Mouse (Mus musculus) embryonic facial prominence, embryonic 14.5 days (tissue): ENCODE data around the gene Dand5. TPM values are rescaled to one million over a fixed set of nuclear protein-coding genes. Genes with fewer than 3 reads are reported as not detected.

Experiments
- ATAC-seq: fragments of 200-750 bp; cut with Nextera tagmentation; 2 replicates; pipeline ENCODE4 v1.8.0; 2017; ENCODE audit warnings: low read depth, moderate number of reproducible peaks, moderate TSS enrichment
- DNase-seq: peaks from one replicate; pipeline ENCODE4 v3.0.0-alpha.2; 2015; ENCODE audit warnings: low spot score
- H3K27ac ChIP-seq: fragments of 300-500 bp; sonication (generic); replicated peaks from 2 replicates; pipeline ENCODE4 v1.5.1; 2014; ENCODE audit warnings: low read depth, mild to moderate bottlenecking, low read length, moderate library complexity
- H3K27me3 ChIP-seq: fragments of 300-500 bp; sonication (generic); replicated peaks from 2 replicates; pipeline ENCODE4 v1.6.1; 2014; ENCODE audit warnings: low read length; ENCODE audit not compliant: control insufficient read depth, insufficient read depth
- H3K36me3 ChIP-seq: fragments of 300-500 bp; sonication (generic); 2 replicates; pipeline ENCODE4 v1.6.1; 2014; ENCODE audit warnings: low read length, mixed read lengths; ENCODE audit not compliant: control insufficient read depth, insufficient read depth
- H3K4me1 ChIP-seq: fragments of 300-500 bp; sonication (generic); 2 replicates; pipeline ENCODE4 v1.6.1; 2014; ENCODE audit warnings: antibody characterized with exemption, low read length; ENCODE audit not compliant: control insufficient read depth, insufficient read depth
- H3K4me2 ChIP-seq: fragments of 300-500 bp; sonication (generic); 2 replicates; pipeline ENCODE4 v1.6.1; 2014; ENCODE audit warnings: low read depth, mild to moderate bottlenecking, low read length, moderate library complexity, mixed read lengths
- H3K4me3 ChIP-seq: fragments of 300-500 bp; sonication (generic); 2 replicates; pipeline ENCODE4 v1.5.1; 2014; ENCODE audit warnings: low read depth, mild to moderate bottlenecking, low read length
- H3K9ac ChIP-seq: fragments of 300-500 bp; sonication (generic); 2 replicates; pipeline ENCODE4 v1.6.1; 2014; ENCODE audit warnings: low read depth, mild to moderate bottlenecking, low read length, moderate library complexity, mixed read lengths
- H3K9me3 ChIP-seq: fragments of 300-500 bp; sonication (generic); 2 replicates; pipeline ENCODE4 v1.6.1; 2016; ENCODE audit warnings: low read length; ENCODE audit not compliant: control insufficient read depth
- WGBS: fragments of 180-500 bp; shearing (Covaris S2); extraction: QIAGEN DNeasy Blood & Tissue Kit; methylation state at CpG from one replicate; pipeline ENCODE4 v1.1.7; 2014; 5-methylcytosine and 5-hydroxymethylcytosine counted together
- polyA plus RNA-seq: library from polyadenylated mRNA; unstranded; fragments of >200 nt; fragmentation: Nextera tagmentation; extraction: Ambion mirVana; gene quantifications from 2 replicates; pipeline ENCODE4 v1.2.1, GENCODE M21; 2014

The Dand5 gene
- polyA plus RNA-seq, 1 experiment from 2014 or later, result 5.8 TPM

GRCm38 (mm10) chr8:84789345-84789744 lies 33.3 kb downstream of the Dand5 start:
- 51% methylated on average over 5 of the region's 5 CpGs for WGBS
- no peaks in the 10 kb centered on the region for H3K9me3 ChIP-seq

GRCm38 (mm10) chr8:84788896-84789295 lies 33.7 kb downstream of the Dand5 start:
- Histone ChIP-seq H3K9me3 (no peaks in the 10 kb centered on the region), H3K4me2 (peak overlapping the region; percentile 30), H3K36me3 (peaks cover 8% of the 10 kb centered on the region; the same call in 1 of the 2 replicates), H3K27ac (peak overlapping the region; percentile 65), H3K9ac (0 out of 2 replicates have a peak overlapping the region, but pooled peaks have one; percentile 17), H3K27me3 (peaks cover 49% of the 10 kb centered on the region), H3K4me1 (peaks cover 75% of the 10 kb centered on the region), H3K4me3 (0 out of 2 replicates have a peak overlapping the region, but pooled peaks have one; percentile 2)
- peak; percentile 92 for DNase-seq
- ATAC-seq, result peak; percentile 26; the same call in 1 of the 2 replicates
- 4% methylated on average over 11 of the region's 11 CpGs for WGBS

More at GRCm38 (mm10) chr8:84789345-84789744, 33.3 kb downstream of the Dand5 start:
- DNase-seq (no peak), ATAC-seq (no peak)
- peaks cover 75% of the 10 kb centered on the region for H3K4me1 ChIP-seq
- H3K9ac ChIP-seq, result 0 out of 2 replicates have a peak overlapping the region, but pooled peaks have one; percentile 17
- H3K27me3 ChIP-seq, result peaks cover 45% of the 10 kb centered on the region
- H3K4me2 ChIP-seq, result peak overlapping the region; percentile 30
- H3K36me3 ChIP-seq, result peaks cover 8% of the 10 kb centered on the region; the same call in 1 of the 2 replicates
- no peak overlapping the region for H3K4me3 ChIP-seq
- H3K27ac ChIP-seq, result peak overlapping the region; percentile 65

- Histone ChIP-seq H3K9me3 (no peaks in the 10 kb centered on the region), H3K4me3 (no peak overlapping the region), H3K4me1 (peaks cover 80% of the 10 kb centered on the region), H3K9ac (no peak overlapping the region), H3K27ac (no peak overlapping the region), H3K36me3 (0 out of 2 replicates have a peak, but pooled peaks cover 8% of the 10 kb centered on the region), H3K4me2 (no peak overlapping the region), H3K27me3 (peaks cover 56% of the 10 kb centered on the region)
- WGBS, result 42% methylated on average over 14 of the region's 14 CpGs
- no peak for DNase-seq
- ATAC-seq, result no peak
These were observed 34.9 kb downstream of the Dand5 start for GRCm38 (mm10) chr8:84787523-84788302.

- DNase-seq (no peak), ATAC-seq (no peak)
- Histone ChIP-seq H3K27me3 (peaks cover 56% of the 10 kb centered on the region), H3K9ac (0 out of 2 replicates have a peak overlapping the region, but pooled peaks have one; percentile 17), H3K4me1 (peaks cover 88% of the 10 kb centered on the region), H3K4me3 (no peak overlapping the region), H3K27ac (no peak overlapping the region), H3K9me3 (no peaks in the 10 kb centered on the region), H3K36me3 (0 out of 2 replicates have a peak, but pooled peaks cover 3% of the 10 kb centered on the region), H3K4me2 (peak overlapping the region; percentile 44)
- WGBS, result 25% methylated on average over 11 of the region's 11 CpGs
These were observed 35.7 kb downstream of the Dand5 start for GRCm38 (mm10) chr8:84786801-84787467.

GRCm38 (mm10) chr8:84785756-84786677 lies 36.6 kb downstream of the Dand5 start:
- H3K9ac ChIP-seq, result peak overlapping the region; percentile 17; the same call in 1 of the 2 replicates
- DNase-seq, result peak; percentile 51
- no peak overlapping the region; the same call in 1 of the 2 replicates for H3K27ac ChIP-seq

GRCm38 (mm10) chr8:84785506-84785755 lies 37.2 kb downstream of the Dand5 start:
- no peak for ATAC-seq
- Histone ChIP-seq H3K27me3 (peaks cover 64% of the 10 kb centered on the region), H3K27ac (no peak overlapping the region), H3K4me2 (peak overlapping the region; percentile 44; the same call in 1 of the 2 replicates), H3K4me1 (peaks cover 95% of the 10 kb centered on the region), H3K9ac (no peak overlapping the region), H3K4me3 (peak overlapping the region; percentile 26; the same call in 1 of the 2 replicates), H3K36me3 (no peaks in the 10 kb centered on the region), H3K9me3 (no peaks in the 10 kb centered on the region)
- no peak for DNase-seq
- 38% methylated on average over 11 of the region's 11 CpGs for WGBS

More at GRCm38 (mm10) chr8:84785756-84786677, 36.6 kb downstream of the Dand5 start:
- Histone ChIP-seq H3K4me2 (peak overlapping the region; percentile 44), H3K36me3 (no peaks in the 10 kb centered on the region), H3K4me3 (peak overlapping the region; percentile 14; the same call in 1 of the 2 replicates), H3K4me1 (peaks cover 96% of the 10 kb centered on the region), H3K27me3 (peaks cover 62% of the 10 kb centered on the region), H3K9me3 (no peaks in the 10 kb centered on the region)
- 0 out of 2 replicates have a peak, but pooled peaks have one; percentile 24 for ATAC-seq
- 18% methylated on average over 36 of the region's 38 CpGs for WGBS

- no peaks in the 10 kb centered on the region for H3K36me3 ChIP-seq
- no peak for DNase-seq
- peaks cover 64% of the 10 kb centered on the region for H3K27me3 ChIP-seq
- no peak overlapping the region for H3K27ac ChIP-seq
- H3K4me1 ChIP-seq, result peaks cover 95% of the 10 kb centered on the region
- no peaks in the 10 kb centered on the region for H3K9me3 ChIP-seq
- peak overlapping the region; percentile 40; the same call in 1 of the 2 replicates for H3K9ac ChIP-seq
- ATAC-seq, result no peak
- peak overlapping the region; percentile 26 for H3K4me3 ChIP-seq
- peak overlapping the region; percentile 44 for H3K4me2 ChIP-seq
- 11% methylated on average over 45 of the region's 48 CpGs for WGBS
These were observed 37.7 kb downstream of the Dand5 start for GRCm38 (mm10) chr8:84784681-84785505.
